Mouse (Mus musculus): ENCODE measurements around the gene Bcat1. TPM values are rescaled to one million over a fixed set of nuclear protein-coding genes. Genes with fewer than 3 reads are reported as not detected.

Gene Bcat1
- total RNA-seq, 4 experiments from 2014 or later: 92.3 to 98.0 (median 95.9) TPM

GRCm38 (mm10) chr6:145056102-145056501 lies 19.9 kb downstream of the Bcat1 start:
- no peak for DNase-seq (ENCODE audit: low spot score in 2 of 2)

GRCm38 (mm10) chr6:145055277-145055858 lies 20.6 kb downstream of the Bcat1 start:
- no peak for DNase-seq (ENCODE audit: low spot score in 2 of 2)

GRCm38 (mm10) chr6:145052669-145053068 lies 23.3 kb downstream of the Bcat1 start:
- no peak for DNase-seq (ENCODE audit: low spot score in 2 of 2)

GRCm38 (mm10) chr6:145050899-145051298 lies 25.1 kb downstream of the Bcat1 start:
- DNase-seq (ENCODE audit: low spot score in 2 of 2): no peak

GRCm38 (mm10) chr6:145048131-145048997 lies 27.6 kb downstream of the Bcat1 start:
- peak; percentile 47 to 50 for DNase-seq (ENCODE audit: low spot score in 2 of 2)

- DNase-seq (ENCODE audit: low spot score in 2 of 2): peak; percentile 31 to 54
Observed at GRCm38 (mm10) chr6:145047445-145047857, 28.5 kb downstream of the Bcat1 start.

- DNase-seq (ENCODE audit: low spot score in 2 of 2): no peak
Observed at GRCm38 (mm10) chr6:145046266-145046890, 29.6 kb downstream of the Bcat1 start.

GRCm38 (mm10) chr6:145044916-145045574 lies 30.9 kb downstream of the Bcat1 start:
- no peak for DNase-seq (ENCODE audit: low spot score in 2 of 2)

- no peak for DNase-seq (ENCODE audit: low spot score in 2 of 2)
Observed at GRCm38 (mm10) chr6:145040732-145041131, 35.3 kb downstream of the Bcat1 start.

GRCm38 (mm10) chr6:145037626-145038025 lies 38.4 kb downstream of the Bcat1 start:
- DNase-seq (ENCODE audit: low spot score in 2 of 2): no peak

- DNase-seq (ENCODE audit: low spot score in 2 of 2): no peak
Observed at GRCm38 (mm10) chr6:145035412-145035811, 40.6 kb downstream of the Bcat1 start.

GRCm38 (mm10) chr6:145030587-145030986 lies 45.4 kb downstream of the Bcat1 start:
- no peak for DNase-seq (ENCODE audit: low spot score in 2 of 2)

- no peak for DNase-seq (ENCODE audit: low spot score in 2 of 2)
Observed at GRCm38 (mm10) chr6:145023990-145024389, 52.0 kb downstream of the Bcat1 start.

- DNase-seq (ENCODE audit: low spot score in 2 of 2): no peak
Observed at GRCm38 (mm10) chr6:145022966-145023725, 52.8 kb downstream of the Bcat1 start.

- no peak for DNase-seq (ENCODE audit: low spot score in 2 of 2)
Observed at GRCm38 (mm10) chr6:145022349-145022748, 53.6 kb downstream of the Bcat1 start.

- DNase-seq (ENCODE audit: low spot score in 2 of 2): no peak
Observed at GRCm38 (mm10) chr6:145020553-145020952, 55.4 kb downstream of the Bcat1 start.

GRCm38 (mm10) chr6:145018295-145018694 lies 57.7 kb downstream of the Bcat1 start:
- no peak for DNase-seq (ENCODE audit: low spot score in 2 of 2)

GRCm38 (mm10) chr6:145017508-145017907 lies 58.5 kb downstream of the Bcat1 start:
- DNase-seq (ENCODE audit: low spot score in 2 of 2): no peak

- no peak for DNase-seq (ENCODE audit: low spot score in 2 of 2)
Observed at GRCm38 (mm10) chr6:145016639-145017038, 59.3 kb downstream of the Bcat1 start.

GRCm38 (mm10) chr6:145014944-145015343 lies 61.0 kb downstream of the Bcat1 start:
- DNase-seq (ENCODE audit: low spot score in 2 of 2): no peak

- DNase-seq (ENCODE audit: low spot score in 2 of 2): no peak
Observed at GRCm38 (mm10) chr6:145012699-145013098, 63.3 kb downstream of the Bcat1 start.
